Mouse (Mus musculus) lung, postnatal 0 days (tissue): ENCODE data around the gene Lef1. TPM values are rescaled to one million over a fixed set of nuclear protein-coding genes. Genes with fewer than 3 reads are reported as not detected.

Experiments
- ATAC-seq: fragments of 200-750 bp; cut with Nextera tagmentation; 2 replicates; pipeline ENCODE4 v1.8.0; 2017; ENCODE audit warnings: moderate library complexity
- DNase-seq: peaks from one replicate; pipeline ENCODE4 v3.0.0-alpha.2; 2016; ENCODE audit warnings: low spot score
- H3K27ac ChIP-seq: fragments of 300-500 bp; sonication (generic); 2 replicates; pipeline ENCODE4 v1.5.1; 2014; ENCODE audit warnings: antibody characterized with exemption, mild to moderate bottlenecking, low read length, mixed read lengths
- H3K27me3 ChIP-seq: fragments of 300-500 bp; sonication (generic); replicated peaks from 2 replicates; pipeline ENCODE4 v1.6.1; 2014; ENCODE audit warnings: low read length, mixed read lengths; ENCODE audit not compliant: insufficient read depth
- H3K36me3 ChIP-seq: fragments of 300-500 bp; sonication (generic); 2 replicates; pipeline ENCODE4 v1.6.1; 2014; ENCODE audit warnings: low read length, mixed read lengths; ENCODE audit not compliant: insufficient read depth
- H3K4me1 ChIP-seq: fragments of 300-500 bp; sonication (generic); 2 replicates; pipeline ENCODE4 v1.6.1; 2014; ENCODE audit warnings: antibody characterized with exemption, low read depth, low read length, mixed read lengths; ENCODE audit not compliant: insufficient read depth
- H3K4me2 ChIP-seq: fragments of 300-500 bp; sonication (generic); replicated peaks from 2 replicates; pipeline ENCODE4 v1.6.1; 2014; ENCODE audit warnings: low read depth, mild to moderate bottlenecking, low read length, moderate library complexity, mixed read lengths
- H3K4me3 ChIP-seq: fragments of 300-500 bp; sonication (generic); 2 replicates; pipeline ENCODE4 v1.5.1; 2014; ENCODE audit warnings: low read depth, low read length
- H3K9ac ChIP-seq: fragments of 300-500 bp; sonication (generic); replicated peaks from 2 replicates; pipeline ENCODE4 v1.6.1; 2014; ENCODE audit warnings: low read depth, mild to moderate bottlenecking
- H3K9me3 ChIP-seq: fragments of 300-500 bp; sonication (generic); 2 replicates; pipeline ENCODE4 v1.6.1; 2016; ENCODE audit warnings: low read length, mixed read lengths
- CTCF ChIP-seq: IDR thresholded peaks from 2 replicates; pipeline ENCODE4 v1.5.1; 2016; ENCODE audit warnings: antibody characterized with exemption, mild to moderate bottlenecking
- EP300 ChIP-seq: IDR thresholded peaks from 2 replicates; pipeline ENCODE4 v1.6.1; 2016; ENCODE audit warnings: antibody characterized with exemption, mild to moderate bottlenecking, control low read depth
- WGBS: fragments of 180-500 bp; shearing (Covaris S2); extraction: QIAGEN DNeasy Blood & Tissue Kit; methylation state at CpG from one replicate; pipeline ENCODE4 v1.1.7; 2014; 5-methylcytosine and 5-hydroxymethylcytosine counted together
- polyA plus RNA-seq: library from polyadenylated mRNA; unstranded; fragments of >200 nt; fragmentation: Nextera tagmentation; extraction: Ambion mirVana; gene quantifications from 2 replicates; pipeline ENCODE4 v1.2.1, GENCODE M21; 2015

The Lef1 gene
- polyA plus RNA-seq, 1 experiment from 2014 or later = 6.2 TPM

DNA sequence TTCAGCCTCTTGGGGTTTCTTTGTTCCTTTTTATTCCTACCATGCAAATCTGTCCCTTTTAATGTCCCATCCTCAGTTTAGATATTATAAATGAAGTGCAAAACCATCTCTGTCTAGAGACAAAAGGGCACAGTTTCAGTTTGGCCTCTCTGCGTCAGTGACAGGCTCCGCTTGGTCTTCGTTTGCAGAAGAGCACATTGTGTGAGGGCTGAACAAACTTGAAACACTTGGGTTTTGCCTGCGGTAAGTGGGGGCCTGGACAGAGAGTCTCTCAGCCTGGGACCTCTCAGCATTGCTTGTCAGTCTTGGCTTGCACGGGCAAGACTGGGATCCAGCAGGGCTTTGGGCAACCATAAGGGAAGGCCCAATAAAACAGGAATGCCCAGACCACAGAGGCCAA lies 75.9 kb downstream of the Lef1 start:
- Histone ChIP-seq H3K27me3 (no peaks in the 10 kb centered on the region), H3K36me3 (no peaks in the 10 kb centered on the region), H3K4me1 (no peaks in the 10 kb centered on the region; the same call in 1 of the 2 replicates), H3K9me3 (no peaks in the 10 kb centered on the region), H3K27ac (no peak overlapping the region), H3K9ac (no peak overlapping the region), H3K4me3 (no peak overlapping the region), H3K4me2 (no peak overlapping the region)
- DNase-seq = peak; percentile 74
- no peak for TF ChIP-seq EP300
- no peak for TF ChIP-seq CTCF
- ATAC-seq = peak; percentile 75
- 55% methylated on average over 5 of the region's 5 CpGs for WGBS

DNA sequence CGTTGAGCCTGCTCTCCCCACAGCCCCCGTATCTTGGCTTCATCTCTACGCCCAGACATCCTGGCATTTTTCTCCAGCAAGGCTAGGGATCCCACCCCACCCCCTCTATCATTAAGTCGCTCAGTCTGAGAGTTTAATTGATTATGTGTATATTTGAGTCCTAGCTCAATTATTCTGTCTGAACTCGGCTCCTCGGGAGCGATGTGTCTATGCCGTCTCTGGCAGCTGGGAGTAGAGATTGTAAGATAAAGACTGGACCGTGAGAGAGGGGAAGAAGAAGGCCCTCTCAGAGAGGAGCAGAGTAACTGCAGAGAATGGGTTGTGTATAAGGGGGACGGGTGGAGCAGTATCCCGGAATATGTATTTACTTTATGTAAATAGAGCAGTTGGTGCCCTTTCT lies 80.0 kb downstream of the Lef1 start:
- no peak overlapping the region for H3K4me2 ChIP-seq
- no peak overlapping the region for H3K9ac ChIP-seq
- H3K4me1 ChIP-seq = no peaks in the 10 kb centered on the region; the same call in 1 of the 2 replicates
- ATAC-seq (no peak), DNase-seq (no peak)
- no peaks in the 10 kb centered on the region for H3K36me3 ChIP-seq
- H3K9me3 ChIP-seq = no peaks in the 10 kb centered on the region
- TF ChIP-seq CTCF = no peak
- no peak for TF ChIP-seq EP300
- WGBS = 26% methylated on average over 11 of the region's 11 CpGs
- H3K27me3 ChIP-seq = no peaks in the 10 kb centered on the region
- H3K4me3 ChIP-seq = no peak overlapping the region
- no peak overlapping the region for H3K27ac ChIP-seq

- H3K27me3 ChIP-seq = no peaks in the 10 kb centered on the region
- 73% methylated on average over 18 of the region's 19 CpGs for WGBS
- no peak overlapping the region for H3K27ac ChIP-seq
- no peak overlapping the region for H3K4me2 ChIP-seq
- no peaks in the 10 kb centered on the region; the same call in 1 of the 2 replicates for H3K4me1 ChIP-seq
- H3K36me3 ChIP-seq = no peaks in the 10 kb centered on the region
- no peak for DNase-seq
- ATAC-seq = no peak
- no peak for TF ChIP-seq CTCF
- no peak for TF ChIP-seq EP300
- no peak overlapping the region for H3K9ac ChIP-seq
- no peaks in the 10 kb centered on the region for H3K9me3 ChIP-seq
- no peak overlapping the region for H3K4me3 ChIP-seq
Observed at GRCm38 (mm10) chr3:131190671-131191367, 80.5 kb downstream of the Lef1 start.

- no peak overlapping the region for H3K9ac ChIP-seq
- H3K27ac ChIP-seq = no peak overlapping the region
- no peak for DNase-seq
- no peaks in the 10 kb centered on the region for H3K9me3 ChIP-seq
- H3K4me1 ChIP-seq = no peaks in the 10 kb centered on the region; the same call in 1 of the 2 replicates
- H3K4me3 ChIP-seq = no peak overlapping the region
- ATAC-seq = no peak
- no peak for TF ChIP-seq EP300
- no peak overlapping the region for H3K4me2 ChIP-seq
- H3K27me3 ChIP-seq = no peaks in the 10 kb centered on the region
- H3K36me3 ChIP-seq = no peaks in the 10 kb centered on the region
- WGBS = 79% methylated on average over 7 of the region's 7 CpGs
Observed at GRCm38 (mm10) chr3:131191454-131191853, 81.2 kb downstream of the Lef1 start.

GRCm38 (mm10) chr3:131196050-131196449 lies 85.8 kb downstream of the Lef1 start:
- ATAC-seq (no peak), DNase-seq (no peak)
- 76% methylated on average over 10 of the region's 10 CpGs for WGBS
- TF ChIP-seq EP300 (no peak), CTCF (no peak)
- Histone ChIP-seq H3K9me3 (no peaks in the 10 kb centered on the region), H3K36me3 (no peaks in the 10 kb centered on the region), H3K9ac (no peak overlapping the region), H3K27ac (no peak overlapping the region), H3K4me2 (no peak overlapping the region), H3K4me3 (no peak overlapping the region), H3K4me1 (no peaks in the 10 kb centered on the region), H3K27me3 (no peaks in the 10 kb centered on the region)

- Histone ChIP-seq H3K36me3 (no peaks in the 10 kb centered on the region), H3K27me3 (no peaks in the 10 kb centered on the region), H3K4me1 (no peaks in the 10 kb centered on the region), H3K9me3 (no peaks in the 10 kb centered on the region), H3K4me2 (no peak overlapping the region), H3K27ac (no peak overlapping the region), H3K9ac (no peak overlapping the region), H3K4me3 (no peak overlapping the region)
- 75% methylated on average over 8 of the region's 8 CpGs for WGBS
- DNase-seq (no peak), ATAC-seq (no peak)
- no peak for TF ChIP-seq CTCF
- TF ChIP-seq EP300 = no peak
Observed at GRCm38 (mm10) chr3:131196507-131197019, 86.3 kb downstream of the Lef1 start.
